Mouse (Mus musculus) erythroblast, embryonic 14.5 days (primary cell): Measurements from ENCODE around the gene Sgms1.

Experiments used
- GATA1 ChIP-seq: IDR thresholded peaks from 2 replicates; pipeline ENCODE4 v1.6.1; 2012; ENCODE audit warnings: low read length, inconsistent platforms, mixed read lengths
- TAL1 ChIP-seq: IDR thresholded peaks from 3 replicates; pipeline ENCODE4 v1.6.1; 2012; ENCODE audit warnings: low read length, inconsistent platforms, mixed read lengths

DNA sequence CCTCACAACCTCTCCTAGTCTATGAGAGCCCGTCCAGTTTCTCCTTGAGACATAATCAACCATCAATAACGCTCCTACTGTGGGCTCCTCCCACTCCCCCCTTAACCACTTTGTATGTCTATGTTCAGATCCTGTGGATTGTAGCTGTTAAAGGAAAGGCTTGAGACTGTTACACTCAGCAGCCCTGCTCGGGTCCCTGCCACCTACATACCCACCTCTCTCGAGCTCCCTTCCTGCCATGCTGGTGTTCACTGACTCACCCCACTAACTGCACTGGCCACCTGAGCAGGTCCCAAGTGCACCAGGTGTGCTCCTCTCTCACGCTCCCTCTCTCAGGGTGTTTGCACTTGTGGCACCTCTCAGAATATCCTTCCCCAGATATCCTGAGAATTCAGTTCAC is 215.0 kb downstream of the Sgms1 start:
- TF ChIP-seq GATA1: no peak
- no peak for TF ChIP-seq TAL1
